Mouse (Mus musculus) lung, embryonic 15.5 days (tissue): ENCODE measurements around the gene N4bp2l2. TPM values are rescaled to one million over a fixed set of nuclear protein-coding genes. Genes with fewer than 3 reads are reported as not detected.
A peak's percentile ranks its signal among the peaks of the same experiment; 100 is the strongest.
"Not testable (repeated sequence)": the region's sequence is repeated elsewhere in the genome, so short reads cannot be mapped to it uniquely, and the experiment has no call there.

Source experiments
- ATAC-seq: fragments of 200-750 bp; cut with Nextera tagmentation; 2 replicates; pipeline ENCODE4 v1.8.0; 2017; ENCODE audit warnings: moderate number of reproducible peaks, borderline replicate concordance; ENCODE audit not compliant: low FRiP score, low TSS enrichment; ENCODE audit errors: extremely low read depth
- H3K27ac ChIP-seq: fragments of 300-500 bp; sonication (generic); 2 replicates; pipeline ENCODE4 v1.5.1; 2015; ENCODE audit warnings: moderate library complexity, mild to moderate bottlenecking, inconsistent platforms
- H3K27me3 ChIP-seq: fragments of 300-500 bp; sonication (generic); 2 replicates; pipeline ENCODE4 v1.6.1; 2015; ENCODE audit warnings: inconsistent platforms
- H3K36me3 ChIP-seq: fragments of 300-500 bp; sonication (generic); 2 replicates; pipeline ENCODE4 v1.6.1; 2015; ENCODE audit warnings: inconsistent platforms
- H3K4me1 ChIP-seq: fragments of 300-500 bp; sonication (generic); 2 replicates; pipeline ENCODE4 v1.6.1; 2015; ENCODE audit warnings: inconsistent platforms
- H3K4me2 ChIP-seq: fragments of 300-500 bp; sonication (generic); 2 replicates; pipeline ENCODE4 v1.6.1; 2015; ENCODE audit warnings: inconsistent platforms, mild to moderate bottlenecking, moderate library complexity
- H3K4me3 ChIP-seq: fragments of 300-500 bp; sonication (generic); 2 replicates; pipeline ENCODE4 v1.5.1; 2015; ENCODE audit warnings: mild to moderate bottlenecking, inconsistent platforms
- H3K9ac ChIP-seq: fragments of 300-500 bp; sonication (generic); 2 replicates; pipeline ENCODE4 v1.6.1; 2015; ENCODE audit warnings: inconsistent platforms
- H3K9me3 ChIP-seq: fragments of 300-500 bp; sonication (generic); 2 replicates; pipeline ENCODE4 v1.6.1; 2016; ENCODE audit warnings: inconsistent platforms
- WGBS: fragments of 180-500 bp; shearing (Covaris S2); methylation state at CpG from one replicate; pipeline ENCODE4 v1.1.7; 2015; 5-methylcytosine and 5-hydroxymethylcytosine counted together
- polyA plus RNA-seq: library from polyadenylated mRNA; unstranded; fragments of >200 nt; fragmentation: Nextera tagmentation; extraction: Ambion mirVana; gene quantifications from 2 replicates; pipeline ENCODE4 v1.2.1, GENCODE M21; 2015

The N4bp2l2 gene
- polyA plus RNA-seq = 34.1 and 39.6 TPM in 2 replicates

DNA sequence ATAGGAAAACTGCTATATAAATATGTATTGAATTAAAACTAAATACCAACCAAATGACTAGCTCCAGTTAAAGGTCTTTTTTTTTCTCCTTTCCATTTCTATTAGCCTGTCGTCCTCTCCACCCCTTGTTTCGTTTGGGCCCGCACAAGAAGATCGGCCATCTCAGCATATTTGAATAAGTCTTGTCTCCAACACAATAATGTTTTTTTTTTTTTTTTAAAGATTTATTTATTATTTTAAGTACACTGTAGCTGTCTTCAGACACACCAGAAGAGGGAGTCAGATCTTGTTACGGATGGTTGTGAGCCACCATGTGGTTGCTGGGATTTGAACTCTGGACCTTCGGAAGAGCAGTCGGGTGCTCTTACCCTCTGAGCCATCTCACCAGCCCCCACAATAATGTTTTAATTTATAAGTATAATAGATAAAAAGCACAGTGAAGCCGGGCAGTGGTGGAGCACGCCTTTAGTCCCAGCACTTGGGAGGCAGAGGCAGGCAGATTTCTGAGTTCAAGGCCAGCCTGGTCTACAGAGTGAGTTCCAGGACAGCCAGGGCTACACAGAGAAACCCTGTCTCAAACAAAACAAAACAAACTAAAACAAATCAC, at the start of gene N4bp2l2:
Gene N4bp2l2, minus strand, starts transcription at position 51 of the 607 bp plus-strand sequence.
- H3K27ac ChIP-seq = peak within 1 kb of the TSS; percentile 97
- H3K4me1 ChIP-seq = peaks cover 18% of the 10 kb centered on the region
- H3K4me2 ChIP-seq = peak within 1 kb of the TSS; percentile 59
- peak within 1 kb of the TSS; percentile 86 for H3K4me3 ChIP-seq
- H3K9me3 ChIP-seq, ATAC-seq, H3K27me3 ChIP-seq: not testable (repeated sequence)
- H3K36me3 ChIP-seq = peaks cover 13% of the 10 kb centered on the region
- 93% methylated on average over 9 of the region's 9 CpGs for WGBS
- H3K9ac ChIP-seq = peak within 1 kb of the TSS; percentile 79

DNA sequence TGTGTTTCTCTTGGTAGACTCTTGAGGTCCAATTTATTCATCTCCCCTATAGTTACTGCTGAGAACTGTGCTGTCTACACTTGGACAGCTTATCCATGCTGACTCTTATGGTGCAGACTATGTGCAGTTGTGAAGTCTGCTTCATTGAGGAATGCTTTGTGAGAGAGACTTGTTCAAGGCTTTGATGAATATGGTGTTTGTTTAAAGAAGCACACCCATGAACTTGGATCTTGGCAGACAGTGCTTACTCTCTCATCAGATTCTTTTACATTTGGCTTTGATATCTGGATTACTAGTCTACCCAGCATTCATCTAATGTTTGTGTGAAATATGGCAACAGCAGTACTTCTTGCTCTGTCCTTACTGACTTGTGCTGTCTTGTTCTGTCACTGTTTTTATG, 47.4 kb upstream of the N4bp2l2 start:
- Histone ChIP-seq H3K27me3 (no peaks in the 10 kb centered on the region), H3K4me1 (peaks cover 32% of the 10 kb centered on the region), H3K27ac (no peak overlapping the region), H3K4me3 (no peak overlapping the region), H3K36me3 (no peaks in the 10 kb centered on the region), H3K9ac (no peak overlapping the region), H3K9me3 (no peaks in the 10 kb centered on the region), H3K4me2 (no peak overlapping the region)
- ATAC-seq = peak; percentile 79; the same call in 1 of the 2 replicates

DNA sequence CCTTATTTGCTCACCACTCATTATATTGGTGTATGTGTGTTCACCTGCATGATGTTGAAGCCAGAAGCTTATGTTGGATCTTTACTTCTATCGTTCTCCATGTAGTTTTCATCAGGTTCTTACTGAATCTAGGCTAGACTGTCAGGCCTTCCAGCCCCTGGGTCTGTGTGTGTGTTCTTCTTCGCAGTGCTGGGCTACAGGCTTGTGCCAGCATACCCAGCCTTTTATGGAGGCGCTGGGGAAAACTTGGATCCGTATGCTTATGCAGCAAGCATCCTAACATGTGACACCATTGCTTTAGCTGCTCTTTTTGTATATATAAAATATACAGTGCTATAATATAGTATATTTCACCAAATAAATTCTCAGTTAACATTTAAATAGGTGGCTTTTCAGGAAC, 45.5 kb upstream of the N4bp2l2 start:
- Histone ChIP-seq H3K9me3 (no peaks in the 10 kb centered on the region), H3K4me1 (peaks cover 32% of the 10 kb centered on the region), H3K27me3 (no peaks in the 10 kb centered on the region), H3K27ac (no peak overlapping the region), H3K36me3 (no peaks in the 10 kb centered on the region), H3K4me3 (no peak overlapping the region), H3K9ac (no peak overlapping the region), H3K4me2 (no peak overlapping the region)
- no peak for ATAC-seq
- WGBS = 72% methylated on average over 4 of the region's 4 CpGs

DNA sequence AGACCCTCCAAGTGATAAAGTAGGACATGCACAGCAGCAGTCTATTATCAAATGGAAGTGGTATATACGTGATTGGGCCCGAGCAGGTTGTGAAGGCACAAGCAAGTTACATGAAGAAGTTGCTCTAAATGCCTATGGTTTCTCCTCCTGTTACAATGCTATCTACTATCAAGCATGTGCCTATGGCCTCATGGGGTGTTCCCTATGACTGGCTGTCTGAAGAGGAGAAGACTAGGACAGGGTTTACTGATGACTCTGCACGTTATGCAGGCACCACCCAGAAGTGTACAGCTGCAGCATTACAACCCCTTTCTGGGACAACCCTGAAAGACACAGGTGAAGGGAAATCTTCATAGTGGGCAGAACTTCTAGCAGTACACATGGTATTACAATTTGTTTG, 41.2 kb upstream of the N4bp2l2 start:
- not testable (repeated sequence) for H3K27me3 ChIP-seq, ATAC-seq, H3K27ac ChIP-seq, H3K9ac ChIP-seq, H3K9me3 ChIP-seq, H3K4me3 ChIP-seq, H3K4me2 ChIP-seq, H3K36me3 ChIP-seq
- 89% methylated on average over 3 of the region's 3 CpGs for WGBS
- H3K4me1 ChIP-seq = peaks cover 15% of the 10 kb centered on the region; the same call in 1 of the 2 replicates

DNA sequence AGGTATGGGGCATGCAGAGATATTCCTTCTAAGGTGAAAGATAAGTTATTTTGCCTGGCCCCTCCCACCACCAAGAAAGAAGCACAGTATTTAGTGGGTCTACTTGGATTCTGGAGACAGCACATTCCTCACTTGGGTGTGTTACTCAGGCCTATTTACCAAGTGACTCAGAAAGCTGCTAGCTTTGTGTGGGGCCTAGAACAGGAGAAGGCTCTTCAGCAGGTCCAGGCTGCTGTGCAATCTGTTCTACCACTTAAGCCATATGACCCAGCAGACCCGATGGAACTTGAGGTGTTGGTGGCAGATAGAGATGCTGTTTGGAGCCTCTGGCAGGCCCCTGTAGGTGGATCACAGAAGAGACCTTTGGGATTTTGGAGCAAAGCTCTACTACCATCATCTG, 40.7 kb upstream of the N4bp2l2 start:
- WGBS = 78% methylated on average over 1 of the region's 1 CpGs
- ATAC-seq, H3K4me3 ChIP-seq: not testable (repeated sequence)

DNA sequence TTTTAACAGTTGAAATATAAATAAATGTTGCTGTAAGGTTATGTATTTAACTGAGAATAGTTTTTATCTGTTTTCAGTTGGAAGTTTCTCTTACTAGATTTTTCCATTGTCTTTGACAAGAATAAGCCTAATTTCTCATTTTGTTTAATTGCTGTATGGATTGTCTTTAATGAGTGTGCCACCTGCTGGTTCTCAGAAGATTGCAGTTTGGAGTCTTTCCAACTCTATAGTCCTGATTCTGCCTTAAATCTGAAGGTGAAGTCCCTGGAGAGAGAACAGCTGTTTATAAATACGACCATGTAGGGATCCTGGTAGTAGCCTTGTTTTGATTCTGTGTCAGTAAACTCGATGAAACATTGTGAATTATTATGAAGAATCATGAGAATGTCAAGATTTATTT, 36.7 kb upstream of the N4bp2l2 start:
- Histone ChIP-seq H3K27me3 (no peaks in the 10 kb centered on the region), H3K4me2 (no peak overlapping the region), H3K4me3 (no peak overlapping the region), H3K9me3 (no peaks in the 10 kb centered on the region), H3K36me3 (no peaks in the 10 kb centered on the region), H3K9ac (no peak overlapping the region), H3K4me1 (no peaks in the 10 kb centered on the region), H3K27ac (no peak overlapping the region)
- WGBS = 49% methylated on average over 2 of the region's 2 CpGs
- ATAC-seq = no peak

More for the DNA sequence above, 40.7 kb upstream of the N4bp2l2 start:
- not testable (repeated sequence) for H3K36me3 ChIP-seq, H3K27me3 ChIP-seq, H3K27ac ChIP-seq, H3K9ac ChIP-seq, H3K9me3 ChIP-seq, H3K4me2 ChIP-seq
- H3K4me1 ChIP-seq = peaks cover 15% of the 10 kb centered on the region; the same call in 1 of the 2 replicates

DNA sequence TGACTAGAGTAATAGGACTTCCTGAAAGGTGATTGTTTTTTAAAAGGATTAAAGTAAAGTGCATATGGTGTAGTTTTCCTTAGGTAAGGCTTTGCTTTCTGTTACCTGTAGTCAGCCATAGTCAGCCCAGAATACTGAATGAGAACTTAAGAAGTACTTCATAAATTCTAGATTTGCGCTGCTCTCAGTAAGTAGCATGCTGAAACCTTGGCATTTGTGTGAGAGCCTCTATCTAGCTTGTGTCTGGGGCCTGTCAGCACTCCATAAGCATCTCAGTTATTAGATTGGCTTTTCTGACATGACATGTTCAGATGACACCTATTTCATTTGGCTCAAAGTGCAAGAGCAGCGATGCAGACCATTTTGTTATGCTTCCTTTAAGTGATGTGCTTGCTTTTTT, 27.3 kb upstream of the N4bp2l2 start:
- Histone ChIP-seq H3K27ac (no peak overlapping the region), H3K4me1 (peaks cover 4% of the 10 kb centered on the region; the same call in 1 of the 2 replicates), H3K9ac (no peak overlapping the region), H3K9me3 (no peaks in the 10 kb centered on the region), H3K36me3 (peaks cover 7% of the 10 kb centered on the region; the same call in 1 of the 2 replicates), H3K4me3 (no peak overlapping the region), H3K27me3 (no peaks in the 10 kb centered on the region), H3K4me2 (no peak overlapping the region)
- 73% methylated on average over 2 of the region's 2 CpGs for WGBS
- ATAC-seq = no peak

DNA sequence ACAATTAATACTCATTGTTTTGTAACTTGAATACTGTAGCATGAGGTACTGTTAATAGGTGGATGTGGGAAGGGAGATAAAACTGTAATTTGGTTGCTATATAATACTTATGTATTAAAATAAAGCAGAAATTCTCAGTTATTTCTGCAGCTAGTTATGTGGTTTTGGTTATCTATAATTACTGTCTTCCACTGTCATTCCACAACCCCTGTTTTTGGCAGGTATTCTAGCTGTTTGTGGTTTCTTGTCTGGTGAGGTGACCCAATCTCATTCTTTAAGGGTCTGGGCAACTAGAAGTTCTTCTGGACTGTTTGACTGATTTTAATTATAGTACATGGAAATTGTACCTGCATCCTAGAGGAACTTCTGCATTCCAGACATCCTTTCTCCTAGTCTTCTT, 24.7 kb upstream of the N4bp2l2 start:
- Histone ChIP-seq H3K27ac (no peak overlapping the region), H3K36me3 (peaks cover 4% of the 10 kb centered on the region; the same call in 1 of the 2 replicates), H3K9ac (no peak overlapping the region), H3K4me2 (no peak overlapping the region), H3K4me1 (peaks cover 4% of the 10 kb centered on the region; the same call in 1 of the 2 replicates), H3K27me3 (no peaks in the 10 kb centered on the region), H3K9me3 (no peaks in the 10 kb centered on the region), H3K4me3 (no peak overlapping the region)
- no peak for ATAC-seq

DNA sequence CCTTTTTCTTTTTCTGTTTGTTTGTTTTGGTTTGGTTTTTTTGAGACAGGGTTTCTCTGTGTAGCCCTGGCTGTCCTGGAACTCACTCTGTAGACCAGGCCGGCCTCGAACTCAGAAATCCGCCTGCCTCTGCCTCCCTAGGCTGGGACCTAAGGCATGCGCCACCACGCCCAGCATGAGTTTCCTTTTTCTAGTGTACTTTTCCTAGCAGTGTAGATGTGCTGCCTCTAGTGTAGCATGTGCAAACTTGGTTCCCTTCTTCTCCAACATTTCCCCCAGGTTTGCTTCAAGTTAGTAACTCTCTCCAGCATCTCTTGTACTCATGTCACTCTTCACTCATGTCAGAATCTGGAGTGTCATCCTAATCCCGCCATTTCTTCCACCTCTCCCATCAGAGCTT, 16.9 kb upstream of the N4bp2l2 start:
- H3K9ac ChIP-seq, H3K27ac ChIP-seq, H3K36me3 ChIP-seq, H3K4me1 ChIP-seq, H3K9me3 ChIP-seq, H3K4me2 ChIP-seq, ATAC-seq, H3K27me3 ChIP-seq, H3K4me3 ChIP-seq: not testable (repeated sequence)
- 94% methylated on average over 6 of the region's 6 CpGs for WGBS

DNA sequence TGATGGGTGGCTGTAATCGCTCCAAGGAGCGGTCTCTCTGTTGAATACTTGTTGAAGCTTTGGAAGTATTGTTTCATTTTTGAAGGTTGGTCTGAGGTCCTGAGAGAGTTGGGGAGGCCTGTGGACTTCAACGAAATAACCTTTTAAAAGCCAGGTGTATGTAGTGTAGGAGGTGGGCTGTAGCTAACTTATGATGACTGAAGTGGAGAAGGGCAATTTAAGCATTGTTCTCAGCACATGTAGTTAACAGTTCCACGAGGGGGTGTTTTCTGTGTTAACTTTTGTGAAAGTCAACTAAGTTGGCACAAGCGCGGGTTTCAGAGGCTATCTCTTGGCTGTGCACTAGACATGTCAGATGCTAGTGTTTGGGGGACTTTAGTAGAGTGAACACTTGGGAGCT, 8.9 kb upstream of the N4bp2l2 start:
- H3K4me2 ChIP-seq = peak overlapping the region; percentile 59
- no peaks in the 10 kb centered on the region for H3K27me3 ChIP-seq
- no peak overlapping the region for H3K27ac ChIP-seq
- no peak for ATAC-seq
- WGBS = 36% methylated on average over 6 of the region's 6 CpGs
- H3K4me3 ChIP-seq = peak overlapping the region; percentile 96
- H3K36me3 ChIP-seq = no peaks in the 10 kb centered on the region
- no peaks in the 10 kb centered on the region for H3K9me3 ChIP-seq
- H3K9ac ChIP-seq = peak overlapping the region; percentile 97; the same call in 1 of the 2 replicates
- peaks cover 18% of the 10 kb centered on the region for H3K4me1 ChIP-seq

DNA sequence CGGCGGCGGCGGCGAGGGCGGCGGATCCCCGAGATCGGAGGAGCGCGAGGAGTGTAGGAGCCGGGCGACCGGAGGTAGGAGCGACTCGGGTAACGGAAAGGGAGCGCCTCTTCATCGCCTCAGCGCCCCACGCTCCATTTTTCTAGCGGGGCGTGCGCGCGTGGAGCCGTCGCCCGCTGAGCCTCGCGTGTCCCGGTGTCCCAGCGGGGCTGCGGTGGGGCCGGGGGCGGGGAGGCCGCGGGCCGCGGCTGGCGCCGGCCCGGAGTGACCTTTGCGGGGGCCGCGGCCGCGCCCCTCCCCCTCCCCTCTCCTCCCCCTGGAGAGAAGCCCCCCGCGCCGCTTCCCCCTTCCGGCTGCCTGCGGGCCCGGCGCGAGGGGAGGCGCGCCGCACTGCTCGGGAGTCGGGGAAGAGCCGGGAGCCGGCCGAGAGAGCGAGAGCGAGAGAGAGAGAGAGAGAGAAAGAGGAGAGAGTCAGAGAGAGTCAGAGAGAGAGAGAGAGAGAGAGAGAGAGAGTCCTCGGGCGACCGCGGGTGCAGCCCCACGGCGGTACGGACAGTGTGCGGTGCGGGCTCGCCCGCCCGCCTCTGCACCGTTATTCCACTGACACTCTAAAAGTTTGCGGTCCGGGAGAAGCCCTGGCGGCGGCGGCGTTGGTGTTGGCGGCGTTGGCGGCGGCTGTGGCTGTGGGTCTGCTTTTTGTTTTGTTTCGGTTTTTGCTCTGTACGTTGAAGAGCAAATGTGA, 8.1 kb upstream of the N4bp2l2 start:
- Histone ChIP-seq H3K4me3 (peak overlapping the region; percentile 96), H3K36me3 (no peaks in the 10 kb centered on the region), H3K27ac (peak overlapping the region; percentile 94), H3K27me3 (no peaks in the 10 kb centered on the region), H3K9me3 (no peaks in the 10 kb centered on the region), H3K9ac (peak overlapping the region; percentile 97), H3K4me2 (peak overlapping the region; percentile 59), H3K4me1 (peaks cover 18% of the 10 kb centered on the region)
- peak; percentile 56 for ATAC-seq
- WGBS = under 1% methylated on average over 61 of the region's 91 CpGs

DNA sequence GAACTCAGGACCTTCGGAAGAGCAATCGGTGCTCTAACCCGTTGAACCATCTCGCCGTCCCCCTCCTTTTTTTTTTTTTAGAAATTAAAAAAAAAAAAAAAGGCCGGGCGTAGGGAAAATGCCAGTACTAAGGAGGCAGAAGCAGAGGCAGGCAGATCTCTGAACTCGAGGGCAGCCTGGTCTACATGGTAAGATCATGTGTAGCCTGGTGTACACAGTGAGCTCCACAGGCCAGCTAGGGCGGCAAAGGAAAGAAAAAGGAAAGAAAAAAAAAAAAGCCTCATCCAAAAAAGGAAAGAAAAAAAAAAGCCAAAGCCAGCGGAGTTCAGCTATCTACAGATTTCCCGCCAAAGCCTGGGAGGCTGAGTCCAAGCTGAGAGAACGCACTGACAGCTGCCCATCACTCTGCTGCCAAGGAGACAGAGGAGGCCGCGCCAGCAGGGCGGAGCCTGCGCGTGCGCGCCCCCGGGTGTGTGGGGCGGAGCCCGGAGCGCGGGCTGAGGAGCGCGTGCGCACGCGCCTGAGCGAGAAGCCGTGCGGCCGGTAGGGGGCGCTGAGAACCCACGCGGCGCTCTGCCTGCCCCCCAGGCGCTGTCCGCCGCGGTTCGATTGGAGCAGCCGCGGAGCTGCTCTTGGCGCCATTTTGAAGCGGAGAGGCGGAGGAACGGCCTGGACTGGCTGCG, 7.3 kb upstream of the N4bp2l2 start, which contains the start of gene Pds5b:
Gene Pds5b, plus strand, starts transcription at position 587 of the 683 bp plus-strand sequence.
- no peaks in the 10 kb centered on the region for H3K36me3 ChIP-seq
- peak within 1 kb of the TSS; percentile 94 for H3K27ac ChIP-seq
- H3K4me2 ChIP-seq = peak within 1 kb of the TSS; percentile 59
- H3K4me3 ChIP-seq = peak within 1 kb of the TSS; percentile 96
- peak; percentile 98 for ATAC-seq
- 16% methylated on average over 39 of the region's 49 CpGs for WGBS
- H3K27me3 ChIP-seq = no peaks in the 10 kb centered on the region
- no peaks in the 10 kb centered on the region for H3K9me3 ChIP-seq
- peaks cover 18% of the 10 kb centered on the region for H3K4me1 ChIP-seq
- H3K9ac ChIP-seq = peak within 1 kb of the TSS; percentile 97
